Mouse (Mus musculus) bone marrow macrophage, adult 2 months (primary cell): ENCODE data around the gene Zbtb11.

ENCODE experiments used
- CTCF ChIP-seq: IDR thresholded peaks from 2 replicates; pipeline ENCODE4 v1.5.1; 2012; ENCODE audit warnings: low read depth, mild to moderate bottlenecking, low read length, moderate library complexity
- POLR2A ChIP-seq: IDR thresholded peaks from 2 replicates; pipeline ENCODE4 v1.6.1; 2012; ENCODE audit warnings: mild to moderate bottlenecking, low read depth, low read length, borderline replicate concordance

GRCm38 (mm10) chr16:56038090-56038489 lies 64.4 kb downstream of the Zbtb11 start:
- TF ChIP-seq CTCF = no peak
- TF ChIP-seq POLR2A = no peak
